Mouse (Mus musculus): ENCODE data around the gene Fam131c. TPM values are rescaled to one million over a fixed set of nuclear protein-coding genes. Genes with fewer than 3 reads are reported as not detected.

Gene Fam131c
- total RNA-seq (2021): 1 to 10 TPM; 5.4 to 5.5 TPM
- long read RNA-seq, experiment 1, transcript Fam131c-201 (7 exons, 1,433 nt): major isoform, 11 of 11 reads
- long read RNA-seq, experiment 1, partial matches to known transcripts: 0 of 11 reads
- long read RNA-seq, experiment 1, other reads (novel, unspliced or antisense): 0 of 11 reads
- long read RNA-seq, experiment 2, transcript Fam131c-201 (7 exons, 1,433 nt): major isoform, 6 of 6 reads
- long read RNA-seq, experiment 2, partial matches to known transcripts: 0 of 6 reads
- long read RNA-seq, experiment 2, other reads (novel, unspliced or antisense): 0 of 6 reads

DNA sequence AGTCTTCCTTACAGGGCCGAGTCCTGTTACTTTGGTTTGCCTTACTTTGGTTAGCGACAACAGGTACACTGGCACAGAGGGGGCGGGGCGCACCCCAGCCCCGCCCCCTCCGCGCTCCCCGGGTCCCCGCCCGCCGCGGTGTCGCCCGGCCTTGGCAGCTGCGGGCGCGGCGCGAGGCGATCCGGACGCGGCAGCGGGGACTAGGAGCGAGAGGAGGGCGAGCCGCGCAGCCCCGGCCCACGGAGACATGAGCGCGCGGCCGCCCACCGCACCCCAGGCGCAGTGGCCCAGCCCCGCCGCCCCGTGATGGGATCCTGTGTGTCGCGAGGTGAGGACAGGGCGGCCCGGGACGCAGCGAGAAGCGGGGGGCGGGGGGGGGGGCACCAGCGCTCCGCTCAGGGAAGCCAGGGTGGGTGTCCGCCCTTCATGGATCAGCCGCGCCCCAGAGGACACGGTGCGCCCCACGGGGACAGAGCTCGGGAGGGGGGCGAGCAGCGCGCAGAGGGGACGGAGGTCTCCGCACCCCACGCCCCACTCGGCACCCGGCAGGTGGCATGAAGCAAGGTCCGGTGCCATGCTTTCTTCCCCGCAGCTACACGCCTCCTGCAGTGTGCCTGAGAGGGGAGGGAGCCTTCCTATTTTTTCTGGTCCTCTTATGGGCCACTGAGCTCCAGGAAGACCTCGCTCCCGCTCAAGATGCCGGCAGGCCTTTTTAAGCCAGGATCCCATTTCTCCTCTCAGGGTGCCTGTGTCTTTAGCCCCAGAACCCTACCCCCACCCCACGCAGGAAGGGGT, at the start of gene Fam131c:
Gene Fam131c (plus strand): TSS at position 224 of the 795 bp plus-strand sequence.
- intact Hi-C loops (cut with DNase I): no loop called here
- no peak for DNase-seq (ENCODE audit: low spot score in 2 of 2)

DNA sequence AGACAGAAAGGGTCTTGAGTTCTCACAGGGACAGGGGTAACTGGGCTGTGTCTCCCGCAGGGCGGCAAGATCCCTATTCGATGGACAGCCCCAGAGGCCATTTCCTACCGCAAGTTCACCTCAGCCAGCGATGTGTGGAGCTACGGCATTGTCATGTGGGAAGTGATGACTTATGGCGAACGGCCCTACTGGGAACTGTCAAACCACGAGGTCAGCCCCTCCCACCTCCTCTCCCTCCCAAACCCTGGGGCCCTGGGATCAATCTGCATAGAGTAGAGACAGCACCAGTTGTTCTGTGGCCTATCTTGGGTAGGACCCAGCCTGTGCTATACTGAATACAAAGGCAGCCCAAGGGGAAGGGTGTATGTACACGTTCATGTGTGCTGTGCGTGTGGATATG, 45.5 kb upstream of the Fam131c start:
- intact Hi-C loops (cut with DNase I): no loop called here
- no peak for DNase-seq (ENCODE audit: low spot score in 2 of 2)

DNA sequence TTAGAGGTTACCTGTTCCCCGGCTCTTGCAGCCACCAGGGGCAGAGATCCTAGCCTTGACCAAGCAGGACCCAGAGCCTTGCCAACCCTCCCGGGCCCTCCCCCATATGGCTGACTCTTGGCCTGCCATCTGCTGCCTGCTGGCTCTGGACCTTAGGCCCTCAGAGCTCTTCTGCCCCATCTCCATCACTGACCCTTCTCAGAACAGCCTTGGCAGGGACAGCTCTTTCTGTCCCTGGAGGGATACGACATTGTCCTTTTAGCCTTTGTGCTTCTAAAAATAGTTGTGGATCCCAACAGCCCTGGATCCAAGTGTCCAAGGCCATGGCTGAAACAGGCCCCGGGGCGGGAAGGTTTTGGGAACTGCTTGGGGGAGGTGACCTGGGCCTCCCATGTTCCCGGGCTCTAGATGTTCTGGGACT, 43.2 kb upstream of the Fam131c start:
- intact Hi-C loops (cut with DNase I): no loop called here

DNA sequence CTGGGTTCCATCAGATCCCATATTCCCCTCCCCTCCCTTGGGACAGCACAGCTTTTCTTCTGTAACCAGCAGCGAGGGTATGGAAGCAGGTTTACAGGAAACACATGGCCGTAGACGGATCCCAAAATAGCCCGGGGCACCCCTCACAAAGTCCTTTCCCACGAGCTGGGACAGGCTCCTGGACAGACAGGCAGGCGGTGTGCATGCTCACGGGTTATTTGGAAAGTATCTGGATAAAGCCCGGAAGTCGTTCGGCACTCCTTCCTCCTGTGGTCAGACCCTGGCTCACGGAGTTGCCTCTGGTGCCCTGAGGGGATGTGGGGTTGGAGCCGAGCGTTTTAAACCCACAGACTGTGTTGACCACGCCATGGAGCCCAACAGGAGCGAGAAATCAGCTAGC, 42.4 kb upstream of the Fam131c start:
- no peak for DNase-seq (ENCODE audit: low spot score in 2 of 2)
- intact Hi-C loops (cut with DNase I): no loop called here

More for the DNA sequence above, 43.2 kb upstream of the Fam131c start:
- DNase-seq (ENCODE audit: low spot score in 2 of 2): no peak

DNA sequence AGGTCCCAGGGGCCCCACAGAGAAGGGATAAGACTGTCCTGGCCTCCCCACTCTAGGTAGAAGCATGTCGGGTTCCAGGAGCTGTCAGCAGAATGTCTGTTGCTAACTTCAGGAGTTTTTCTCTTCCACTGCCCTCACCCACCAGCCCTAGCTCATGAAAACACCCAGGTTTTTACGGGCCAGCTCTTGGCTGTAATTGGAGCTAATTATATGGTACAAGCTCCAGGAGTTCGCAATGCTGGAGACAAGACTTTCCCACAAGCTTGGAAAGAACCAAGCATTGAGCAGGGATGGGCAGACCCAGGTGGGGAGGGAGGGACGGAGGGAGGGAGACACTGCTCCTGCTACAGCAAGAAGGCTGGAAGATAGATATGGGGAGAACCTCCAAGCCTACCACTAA, 40.9 kb upstream of the Fam131c start:
- no peak for DNase-seq (ENCODE audit: low spot score in 2 of 2)
- intact Hi-C loops (cut with DNase I): no loop called here

DNA sequence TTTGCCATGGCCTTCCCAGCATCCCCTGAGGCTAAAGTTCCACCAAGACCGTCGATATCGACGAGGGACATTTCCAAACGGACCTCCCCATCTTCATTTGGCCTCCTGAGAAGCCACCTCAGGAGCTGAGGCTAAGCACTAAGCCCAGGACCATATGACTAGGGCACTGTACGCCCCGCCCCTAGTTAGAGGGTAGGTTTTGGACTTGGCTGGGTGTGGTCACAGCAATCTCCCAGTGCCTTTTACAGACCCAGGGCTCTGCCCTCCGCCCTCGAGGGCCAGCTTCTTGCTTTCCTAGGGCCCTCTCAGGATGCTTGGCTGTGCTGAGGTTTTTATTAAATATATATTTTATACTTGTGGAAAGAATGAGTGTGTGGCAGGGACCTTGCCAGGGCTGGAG, 39.3 kb upstream of the Fam131c start:
- DNase-seq (ENCODE audit: low spot score in 2 of 2): no peak
- intact Hi-C loops (cut with DNase I): no loop called here

DNA sequence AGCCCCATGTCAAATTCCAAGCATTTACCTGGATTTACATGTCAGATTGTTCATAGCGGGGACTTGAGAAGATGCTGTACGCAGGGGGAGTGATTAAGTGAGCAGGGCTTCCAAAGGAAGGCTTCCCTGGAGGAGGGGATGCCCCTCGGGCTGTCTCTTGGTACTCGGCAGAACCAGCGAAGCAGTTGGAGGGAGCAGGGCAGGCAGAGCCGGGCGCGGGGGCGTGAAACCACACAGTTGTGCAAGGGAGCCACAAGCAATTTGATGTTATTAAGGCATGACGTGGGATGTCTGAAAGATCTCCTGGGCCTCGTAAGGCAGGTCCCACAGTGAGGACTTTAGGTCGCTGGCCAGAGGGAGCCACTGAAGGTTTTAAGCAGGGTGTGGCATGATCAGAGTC, 38.1 kb upstream of the Fam131c start:
- intact Hi-C loops (cut with DNase I): no loop called here
- DNase-seq (ENCODE audit: low spot score in 2 of 2): no peak

DNA sequence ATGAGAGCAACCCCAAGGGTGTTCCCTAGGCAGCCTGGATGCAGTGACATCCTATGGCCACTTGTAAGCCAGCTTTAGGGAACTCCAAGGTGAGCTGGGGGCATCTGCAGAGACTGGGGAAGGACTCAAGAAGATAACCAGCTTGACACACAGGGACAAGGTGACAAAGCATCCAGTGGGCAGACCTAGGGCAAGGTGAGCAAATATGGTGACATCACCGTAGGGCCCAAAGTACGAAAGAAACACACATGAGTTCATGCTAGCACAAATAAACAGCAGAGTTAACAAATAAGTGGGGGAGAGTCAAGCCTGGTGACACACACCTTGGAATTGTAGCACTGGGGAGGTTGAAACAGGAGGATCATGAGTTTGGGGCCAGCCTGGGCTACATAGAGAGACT, 36.6 kb upstream of the Fam131c start:
- no peak for DNase-seq (ENCODE audit: low spot score in 2 of 2)
- intact Hi-C loops (cut with DNase I): no loop called here

DNA sequence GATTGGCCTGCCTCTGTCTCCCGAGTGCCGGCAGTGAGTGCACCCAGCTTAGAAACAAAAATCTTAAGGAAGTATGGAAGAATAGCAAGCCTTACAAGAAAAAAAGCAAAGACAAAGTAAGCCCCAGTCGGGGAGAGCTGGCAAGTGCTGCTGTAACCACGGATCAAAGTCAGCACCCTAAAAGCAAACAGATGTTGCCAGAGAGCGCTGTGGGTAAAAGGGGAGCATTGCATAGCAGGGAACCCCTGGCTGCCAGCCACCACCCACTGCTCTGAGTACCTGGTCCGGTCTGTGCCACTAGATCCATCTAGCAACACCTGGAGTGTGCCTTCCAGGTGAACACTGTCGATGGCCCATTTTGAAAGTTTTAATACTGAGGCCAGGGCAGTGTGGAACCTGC, 35.8 kb upstream of the Fam131c start:
- intact Hi-C loops (cut with DNase I): no loop called here
- no peak for DNase-seq (ENCODE audit: low spot score in 2 of 2)

DNA sequence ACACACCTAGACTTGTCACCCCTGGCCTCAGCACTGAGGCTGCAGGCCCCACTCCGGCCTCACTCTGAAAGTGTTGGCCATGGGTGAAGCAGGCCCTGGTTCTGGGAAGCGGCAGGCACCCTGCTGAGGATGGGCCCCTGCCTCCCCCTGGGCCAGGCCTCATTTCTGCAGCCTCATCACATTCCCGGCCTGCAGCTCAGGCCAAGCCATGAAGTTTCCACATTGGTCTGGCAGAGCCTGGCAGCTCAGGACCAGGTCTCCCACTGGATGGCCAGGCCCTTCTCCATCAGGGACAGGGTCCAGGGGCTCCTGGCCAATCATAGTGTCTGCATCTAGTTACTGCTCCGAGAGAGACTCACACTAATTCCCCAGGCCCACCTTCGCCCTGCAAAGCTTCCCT, 33.3 kb upstream of the Fam131c start:
- intact Hi-C loops (cut with DNase I): no loop called here
- no peak for DNase-seq (ENCODE audit: low spot score in 2 of 2)

DNA sequence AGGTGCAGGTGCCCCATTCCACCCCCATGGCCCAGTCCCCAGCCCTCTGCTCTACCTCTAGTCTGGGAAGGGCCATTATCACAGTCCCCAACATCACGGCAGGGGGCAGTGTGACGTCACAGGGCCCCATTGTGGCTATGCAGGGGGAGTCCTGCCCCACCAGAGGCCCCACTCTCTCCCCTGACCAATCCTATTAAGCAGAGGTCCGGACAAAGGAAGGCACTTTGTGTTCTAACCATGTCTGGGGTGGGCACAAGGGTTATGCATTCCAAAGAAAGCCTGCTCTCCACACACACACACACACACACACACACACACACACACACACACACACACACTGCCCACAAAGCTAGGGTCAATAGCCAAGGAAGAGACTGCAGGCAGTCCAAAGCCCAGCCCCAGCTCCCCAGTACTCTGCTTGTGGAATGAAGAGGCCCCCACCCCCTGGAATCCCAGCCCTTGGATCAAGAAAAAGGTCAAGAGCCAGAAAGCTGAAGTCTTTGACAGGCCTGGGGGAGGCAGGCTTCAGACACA, 32.7 kb upstream of the Fam131c start:
- no peak for DNase-seq (ENCODE audit: low spot score in 2 of 2)
- intact Hi-C loops (cut with DNase I): no loop called here

DNA sequence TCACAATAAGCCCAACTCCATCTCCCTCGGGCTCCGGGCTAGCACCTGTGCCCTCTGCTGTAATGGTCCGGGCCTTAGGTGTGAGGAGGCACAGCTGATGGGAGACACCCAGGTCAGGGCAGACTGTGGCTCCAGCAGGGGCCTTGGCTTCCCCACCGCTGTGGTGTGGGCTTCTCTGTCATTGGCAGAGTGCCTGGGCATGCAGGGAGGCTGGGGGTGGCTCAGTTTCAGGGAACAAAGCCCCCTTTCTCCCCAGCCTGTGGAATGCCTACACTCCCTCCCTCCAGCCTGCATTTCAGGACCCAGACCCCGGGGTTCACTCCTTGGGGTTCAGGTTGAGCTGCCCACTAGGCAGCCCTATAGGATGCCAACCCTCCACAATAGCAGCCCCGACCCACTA, 31.8 kb upstream of the Fam131c start:
- no peak for DNase-seq (ENCODE audit: low spot score in 2 of 2)
- intact Hi-C loops (cut with DNase I): no loop called here

DNA sequence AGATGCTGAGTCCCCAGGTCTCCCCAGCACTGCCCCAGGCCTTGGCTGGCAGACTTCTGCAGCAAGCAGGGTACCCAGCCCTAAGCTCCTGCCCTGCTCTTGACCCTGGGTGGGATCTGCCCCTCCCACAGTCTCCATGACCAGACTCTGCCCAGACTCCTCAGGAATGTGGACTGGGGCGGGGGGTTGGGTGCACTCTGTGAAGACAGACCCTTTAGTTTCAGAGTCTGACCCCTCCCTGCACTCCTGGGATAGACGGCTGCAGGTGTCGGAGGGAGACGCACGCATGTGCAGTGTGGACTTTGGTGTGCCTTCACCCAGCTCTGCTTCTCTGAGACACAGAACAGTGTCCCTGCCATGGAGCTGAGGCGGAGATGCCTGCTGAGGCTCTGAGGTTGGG, 30.0 kb upstream of the Fam131c start:
- intact Hi-C loops (cut with DNase I): no loop called here
- DNase-seq (ENCODE audit: low spot score in 2 of 2): no peak

DNA sequence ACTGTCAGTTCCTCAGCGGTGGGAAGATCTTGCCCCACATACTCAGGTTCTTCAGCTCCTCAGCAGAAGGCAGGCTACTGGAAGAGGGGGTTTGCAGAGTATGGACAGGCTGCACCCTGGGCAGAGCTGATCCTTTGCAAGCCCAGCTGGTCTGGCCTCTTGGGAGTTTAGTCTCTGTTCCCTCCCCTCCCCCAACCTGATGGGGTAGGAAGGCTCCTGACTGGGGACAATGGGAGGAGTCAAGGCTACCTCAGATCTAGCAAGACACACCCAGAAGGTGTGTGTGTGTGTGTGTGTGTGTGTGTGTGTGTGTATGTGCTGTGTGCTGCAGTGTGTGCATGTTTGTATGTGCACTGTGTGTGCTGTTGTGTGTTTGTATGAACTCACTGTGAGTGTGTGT, 29.2 kb upstream of the Fam131c start:
- intact Hi-C loops (cut with DNase I): no loop called here
- DNase-seq (ENCODE audit: low spot score in 2 of 2): no peak

DNA sequence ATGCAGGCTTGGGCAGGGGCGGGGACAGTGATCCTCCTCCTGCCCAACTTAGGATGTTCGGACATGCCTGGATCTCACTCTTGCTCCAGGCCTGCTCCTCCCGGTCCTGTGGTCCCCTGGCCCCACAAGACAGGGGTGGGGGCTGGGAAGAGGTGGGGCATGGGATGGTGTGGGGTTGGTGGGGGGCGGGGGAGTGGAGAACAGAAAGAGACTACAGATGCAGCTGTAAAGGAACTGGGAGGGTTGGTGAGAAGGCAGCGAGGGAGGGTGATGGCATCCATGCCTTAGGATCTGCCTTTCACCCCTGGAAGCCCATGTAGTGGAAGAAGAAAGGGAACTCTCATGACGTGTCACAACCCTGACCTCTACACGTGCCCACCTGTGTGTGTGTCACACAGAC, 26.5 kb upstream of the Fam131c start:
- intact Hi-C loops (cut with DNase I): no loop called here
- DNase-seq (ENCODE audit: low spot score in 2 of 2): no peak

DNA sequence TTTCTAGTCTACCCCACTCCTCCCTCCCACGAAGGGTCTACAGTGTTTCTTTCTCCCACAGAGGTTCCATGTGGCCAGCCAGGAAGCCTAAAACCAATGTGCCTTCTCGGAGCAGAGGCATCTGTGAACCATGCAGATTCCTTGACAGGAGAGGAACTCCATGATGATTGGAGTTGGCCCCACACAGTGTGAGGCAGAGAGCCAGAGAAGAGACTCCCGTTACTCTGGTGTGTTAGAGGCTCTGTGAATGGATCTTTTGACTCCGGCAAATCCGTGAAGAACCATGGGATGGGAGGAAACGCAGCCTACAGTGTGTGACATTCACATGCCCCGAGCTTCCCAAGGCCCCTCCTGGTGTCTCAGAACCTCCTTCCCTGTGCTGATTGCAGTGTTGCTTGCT, 24.5 kb upstream of the Fam131c start:
- intact Hi-C loops (cut with DNase I): no loop called here
- no peak for DNase-seq (ENCODE audit: low spot score in 2 of 2)

DNA sequence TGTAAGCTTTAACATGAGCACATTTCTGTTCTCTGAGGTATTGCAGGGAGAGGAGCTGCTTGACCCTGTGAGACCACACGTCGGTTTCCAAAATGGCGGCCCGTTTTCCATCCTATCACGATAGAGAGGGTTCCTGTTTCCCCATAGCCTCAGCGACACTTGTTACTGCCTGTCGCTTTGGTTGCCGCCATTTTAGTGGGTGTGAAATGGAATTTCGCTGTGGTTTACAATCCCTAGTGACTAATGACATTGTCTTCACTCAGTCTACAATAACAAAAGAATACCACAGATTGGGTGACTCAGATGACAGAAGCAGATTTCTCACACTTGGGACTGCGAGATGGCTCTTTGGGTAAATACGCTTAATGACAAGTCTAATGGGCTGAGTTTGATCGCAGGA, 22.8 kb upstream of the Fam131c start:
- DNase-seq (ENCODE audit: low spot score in 2 of 2): no peak
- intact Hi-C loops (cut with DNase I): no loop called here

DNA sequence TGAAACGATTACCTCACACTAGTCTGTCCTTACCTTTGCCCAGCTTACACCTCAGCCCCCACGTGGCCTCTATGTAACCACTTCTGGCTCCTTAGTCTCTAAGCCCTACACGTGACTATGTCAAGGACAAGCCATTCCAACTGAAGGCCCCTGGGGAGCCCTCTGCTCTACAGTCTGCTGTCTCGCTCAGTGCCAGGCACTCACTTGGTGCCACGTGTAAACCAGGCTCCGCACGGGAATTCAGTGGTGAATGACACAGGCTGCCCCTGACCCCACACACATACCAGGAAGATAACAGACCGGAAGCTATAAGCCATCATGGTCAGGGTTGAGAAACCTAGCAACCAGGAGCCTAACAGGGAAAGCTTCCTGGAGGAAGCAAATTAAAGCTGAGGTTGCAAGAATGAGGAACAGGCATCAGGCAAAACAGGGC, 20.6 kb upstream of the Fam131c start:
- no peak for DNase-seq (ENCODE audit: low spot score in 2 of 2)
- intact Hi-C loops (cut with DNase I): no loop called here

DNA sequence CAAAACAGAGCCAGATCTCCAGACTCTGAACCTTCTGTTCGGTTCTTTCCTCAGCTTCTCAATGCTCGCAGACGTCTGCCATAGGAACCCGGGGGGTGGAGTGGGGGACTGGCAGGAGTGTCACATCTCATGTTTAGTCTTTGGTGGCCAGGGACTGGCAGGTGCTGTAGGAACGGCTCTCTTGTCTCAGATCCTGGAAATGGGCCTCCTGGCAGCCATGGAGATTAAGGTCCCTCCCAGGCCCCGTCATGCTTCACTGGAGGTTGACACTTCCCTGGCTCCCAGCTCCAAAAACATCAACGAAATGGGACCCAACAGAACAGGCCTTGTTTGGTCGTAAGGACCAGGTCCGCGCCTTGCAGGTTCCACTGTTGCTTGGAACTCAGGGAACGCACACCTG, 19.4 kb upstream of the Fam131c start:
- intact Hi-C loops (cut with DNase I): no loop called here

DNA sequence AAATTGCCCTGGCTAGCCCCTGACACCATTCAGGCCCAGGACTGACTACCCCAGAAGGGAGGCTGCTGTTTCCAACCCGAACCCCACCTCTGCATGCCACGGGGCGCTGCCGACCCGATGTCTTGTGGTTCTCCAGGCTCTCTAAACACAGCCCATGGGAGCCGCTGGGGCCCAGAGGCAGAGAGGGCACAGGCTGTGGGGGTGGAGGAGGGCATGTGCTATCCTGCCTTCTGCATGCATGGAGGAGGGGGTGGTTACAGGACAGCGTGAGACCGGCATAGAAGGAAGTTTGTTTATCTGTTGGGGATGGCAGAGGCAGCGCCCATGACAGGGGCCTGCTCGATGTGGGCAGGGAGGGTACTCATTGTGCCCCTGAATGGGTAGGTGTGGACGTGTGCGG, 18.0 kb upstream of the Fam131c start:
- DNase-seq (ENCODE audit: low spot score in 2 of 2): no peak
- intact Hi-C loops (cut with DNase I): no loop called here

More for the DNA sequence above, 19.4 kb upstream of the Fam131c start:
- DNase-seq (ENCODE audit: low spot score in 2 of 2): no peak

DNA sequence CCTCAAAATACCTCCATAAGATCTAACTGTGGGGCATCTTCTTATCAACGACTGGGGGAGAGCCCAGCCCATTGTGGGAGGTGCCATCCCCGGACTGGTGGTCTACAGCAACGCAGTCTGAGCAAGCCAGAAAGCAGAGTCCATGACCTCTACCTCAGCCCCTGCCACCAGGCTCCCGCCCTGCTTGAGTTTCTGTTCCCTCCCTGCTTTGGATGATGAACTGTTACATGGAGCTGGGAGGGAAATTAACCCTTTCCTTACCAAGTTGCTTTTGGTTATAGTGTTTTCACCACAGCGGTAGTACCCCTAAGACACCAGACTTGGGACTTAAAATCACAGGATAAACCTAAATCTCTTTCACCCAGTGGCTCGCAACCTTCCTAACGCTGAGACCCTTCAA, 16.0 kb upstream of the Fam131c start:
- DNase-seq (ENCODE audit: low spot score in 2 of 2): no peak
- intact Hi-C loops (cut with DNase I): no loop called here

Data from left cerebral cortex, postnatal 14 days (tissue).